Mouse (Mus musculus): ENCODE measurements around the gene Rph3a. TPM values are rescaled to one million over a fixed set of nuclear protein-coding genes. Genes with fewer than 3 reads are reported as not detected.

The Rph3a gene
- polyA plus RNA-seq, 1 experiment from 2014 or later, result 4.4 TPM

GRCm38 (mm10) chr5:121008411-121009239 lies 1.3 kb downstream of the Rph3a start:
- Histone ChIP-seq H3K27me3 (replicated peaks) (peaks cover 19% of the 10 kb centered on the region), H3K4me3 (peak overlapping the region; percentile 12), H3K36me3 (no peaks in the 10 kb centered on the region), H3K4me1 (peaks cover 18% of the 10 kb centered on the region), H3K4me2 (replicated peaks) (peak overlapping the region; percentile 59), H3K9ac (peak overlapping the region; percentile 33; the same call in 1 of the 2 replicates), H3K27ac (no peak overlapping the region), H3K9me3 (no peaks in the 10 kb centered on the region)
- WGBS, result 13% methylated on average over 15 of the region's 15 CpGs
- ATAC-seq (ENCODE audit: low FRiP score, low read depth), result no peak

- Histone ChIP-seq H3K9ac (no peak overlapping the region), H3K4me2 (replicated peaks) (no peak overlapping the region), H3K27ac (no peak overlapping the region), H3K27me3 (replicated peaks) (peaks cover 27% of the 10 kb centered on the region), H3K4me3 (no peak overlapping the region), H3K36me3 (no peaks in the 10 kb centered on the region), H3K4me1 (peaks cover 21% of the 10 kb centered on the region), H3K9me3 (no peaks in the 10 kb centered on the region)
- 75% methylated on average over 3 of the region's 3 CpGs for WGBS
- no peak for ATAC-seq (ENCODE audit: low FRiP score, low read depth)
Observed at GRCm38 (mm10) chr5:121007563-121007962, 2.3 kb downstream of the Rph3a start.

GRCm38 (mm10) chr5:121007130-121007529 lies 2.8 kb downstream of the Rph3a start:
- H3K9me3 ChIP-seq, result no peaks in the 10 kb centered on the region
- H3K27me3 ChIP-seq (replicated peaks), result peaks cover 27% of the 10 kb centered on the region
- H3K4me2 ChIP-seq (replicated peaks), result no peak overlapping the region
- WGBS, result 77% methylated on average over 8 of the region's 8 CpGs
- no peak overlapping the region for H3K27ac ChIP-seq
- peaks cover 21% of the 10 kb centered on the region for H3K4me1 ChIP-seq
- no peak overlapping the region for H3K4me3 ChIP-seq
- H3K36me3 ChIP-seq, result no peaks in the 10 kb centered on the region
- H3K9ac ChIP-seq, result no peak overlapping the region
- no peak for ATAC-seq (ENCODE audit: low FRiP score, low read depth)

- no peaks in the 10 kb centered on the region for H3K9me3 ChIP-seq
- H3K27me3 ChIP-seq (replicated peaks), result peaks cover 27% of the 10 kb centered on the region
- H3K4me1 ChIP-seq, result peaks cover 21% of the 10 kb centered on the region
- 72% methylated on average over 2 of the region's 4 CpGs for WGBS
- no peak overlapping the region for H3K27ac ChIP-seq
- no peak overlapping the region for H3K4me2 ChIP-seq (replicated peaks)
- no peak overlapping the region for H3K4me3 ChIP-seq
- no peaks in the 10 kb centered on the region for H3K36me3 ChIP-seq
- no peak overlapping the region for H3K9ac ChIP-seq
- no peak for ATAC-seq (ENCODE audit: low FRiP score, low read depth)
Observed at GRCm38 (mm10) chr5:121006176-121006575, 3.7 kb downstream of the Rph3a start.

GRCm38 (mm10) chr5:121003781-121004180 lies 6.1 kb downstream of the Rph3a start:
- Histone ChIP-seq H3K9me3 (no peaks in the 10 kb centered on the region), H3K9ac (no peak overlapping the region), H3K36me3 (no peaks in the 10 kb centered on the region), H3K4me3 (no peak overlapping the region), H3K4me2 (replicated peaks) (peak overlapping the region; percentile 44), H3K27ac (no peak overlapping the region), H3K27me3 (replicated peaks) (peaks cover 27% of the 10 kb centered on the region), H3K4me1 (peaks cover 11% of the 10 kb centered on the region; the same call in 1 of the 2 replicates)
- WGBS, result 20% methylated on average over 17 of the region's 17 CpGs
- ATAC-seq (ENCODE audit: low FRiP score, low read depth), result no peak

GRCm38 (mm10) chr5:120999573-120999972 lies 10.3 kb downstream of the Rph3a start:
- WGBS, result 39% methylated on average over 12 of the region's 12 CpGs
- Histone ChIP-seq H3K9ac (no peak overlapping the region), H3K4me2 (replicated peaks) (no peak overlapping the region), H3K4me1 (peaks cover 7% of the 10 kb centered on the region; the same call in 1 of the 2 replicates), H3K27me3 (replicated peaks) (0 out of 2 replicates have a peak, but pooled peaks cover 13% of the 10 kb centered on the region), H3K4me3 (no peak overlapping the region), H3K27ac (no peak overlapping the region), H3K9me3 (no peaks in the 10 kb centered on the region), H3K36me3 (no peaks in the 10 kb centered on the region)
- no peak for ATAC-seq (ENCODE audit: low FRiP score, low read depth)

GRCm38 (mm10) chr5:120988373-120988772 lies 21.5 kb downstream of the Rph3a start:
- Histone ChIP-seq H3K27me3 (replicated peaks) (no peaks in the 10 kb centered on the region), H3K4me3 (no peak overlapping the region), H3K27ac (no peak overlapping the region), H3K36me3 (no peaks in the 10 kb centered on the region), H3K4me1 (no peaks in the 10 kb centered on the region), H3K9me3 (no peaks in the 10 kb centered on the region), H3K4me2 (replicated peaks) (no peak overlapping the region), H3K9ac (no peak overlapping the region)
- 87% methylated on average over 3 of the region's 3 CpGs for WGBS
- ATAC-seq (ENCODE audit: low FRiP score, low read depth), result no peak

GRCm38 (mm10) chr5:120983029-120983428 lies 26.9 kb downstream of the Rph3a start:
- 90% methylated on average over 1 of the region's 1 CpGs for WGBS
- H3K27me3 ChIP-seq (replicated peaks), result no peaks in the 10 kb centered on the region
- H3K4me1 ChIP-seq, result no peaks in the 10 kb centered on the region
- H3K4me3 ChIP-seq, result no peak overlapping the region
- H3K4me2 ChIP-seq (replicated peaks), result no peak overlapping the region
- no peak overlapping the region for H3K27ac ChIP-seq
- H3K36me3 ChIP-seq, result no peaks in the 10 kb centered on the region
- no peak overlapping the region for H3K9ac ChIP-seq
- no peaks in the 10 kb centered on the region for H3K9me3 ChIP-seq
- ATAC-seq (ENCODE audit: low FRiP score, low read depth), result no peak

GRCm38 (mm10) chr5:120981211-120981610 lies 28.7 kb downstream of the Rph3a start:
- Histone ChIP-seq H3K4me2 (replicated peaks) (no peak overlapping the region), H3K9ac (no peak overlapping the region), H3K4me1 (no peaks in the 10 kb centered on the region), H3K4me3 (no peak overlapping the region), H3K9me3 (no peaks in the 10 kb centered on the region), H3K27me3 (replicated peaks) (no peaks in the 10 kb centered on the region), H3K27ac (no peak overlapping the region), H3K36me3 (no peaks in the 10 kb centered on the region)
- 95% methylated on average over 11 of the region's 11 CpGs for WGBS
- ATAC-seq (ENCODE audit: low FRiP score, low read depth), result no peak

- H3K4me3 ChIP-seq, result no peak overlapping the region
- no peaks in the 10 kb centered on the region for H3K27me3 ChIP-seq (replicated peaks)
- 91% methylated on average over 2 of the region's 2 CpGs for WGBS
Observed at GRCm38 (mm10) chr5:120980116-120980515, 29.8 kb downstream of the Rph3a start.

GRCm38 (mm10) chr5:120976138-120976537 lies 33.8 kb downstream of the Rph3a start:
- no peaks in the 10 kb centered on the region for H3K4me1 ChIP-seq
- WGBS, result 50% methylated on average over 3 of the region's 3 CpGs
- H3K27me3 ChIP-seq (replicated peaks), result no peaks in the 10 kb centered on the region
- no peak overlapping the region for H3K27ac ChIP-seq
- H3K4me3 ChIP-seq, result no peak overlapping the region
- no peaks in the 10 kb centered on the region for H3K9me3 ChIP-seq
- H3K9ac ChIP-seq, result no peak overlapping the region
- no peaks in the 10 kb centered on the region for H3K36me3 ChIP-seq
- ATAC-seq (ENCODE audit: low FRiP score, low read depth), result no peak
- H3K4me2 ChIP-seq (replicated peaks), result no peak overlapping the region

More at GRCm38 (mm10) chr5:120980116-120980515, 29.8 kb downstream of the Rph3a start:
- Histone ChIP-seq H3K9me3 (no peaks in the 10 kb centered on the region), H3K36me3 (no peaks in the 10 kb centered on the region), H3K27ac (no peak overlapping the region), H3K4me2 (replicated peaks) (no peak overlapping the region), H3K9ac (no peak overlapping the region), H3K4me1 (no peaks in the 10 kb centered on the region)
- ATAC-seq (ENCODE audit: low FRiP score, low read depth), result no peak

GRCm38 (mm10) chr5:120974522-120974921 lies 35.4 kb downstream of the Rph3a start:
- no peak overlapping the region for H3K9ac ChIP-seq
- no peaks in the 10 kb centered on the region for H3K9me3 ChIP-seq
- H3K4me2 ChIP-seq (replicated peaks), result no peak overlapping the region
- no peaks in the 10 kb centered on the region for H3K36me3 ChIP-seq
- WGBS, result 60% methylated on average over 8 of the region's 8 CpGs
- H3K4me1 ChIP-seq, result peaks cover 3% of the 10 kb centered on the region; the same call in 1 of the 2 replicates
- no peak overlapping the region for H3K4me3 ChIP-seq
- no peak overlapping the region for H3K27ac ChIP-seq
- no peaks in the 10 kb centered on the region for H3K27me3 ChIP-seq (replicated peaks)
- no peak for ATAC-seq (ENCODE audit: low FRiP score, low read depth)

- no peak overlapping the region for H3K27ac ChIP-seq
- peaks cover 3% of the 10 kb centered on the region; the same call in 1 of the 2 replicates for H3K4me1 ChIP-seq
- no peaks in the 10 kb centered on the region for H3K36me3 ChIP-seq
- H3K27me3 ChIP-seq (replicated peaks), result no peaks in the 10 kb centered on the region
- no peak overlapping the region for H3K9ac ChIP-seq
- no peak for ATAC-seq (ENCODE audit: low FRiP score, low read depth)
- H3K4me2 ChIP-seq (replicated peaks), result no peak overlapping the region
- H3K4me3 ChIP-seq, result no peak overlapping the region
- no peaks in the 10 kb centered on the region for H3K9me3 ChIP-seq
- 84% methylated on average over 6 of the region's 6 CpGs for WGBS
Observed at GRCm38 (mm10) chr5:120972278-120972677, 37.6 kb downstream of the Rph3a start.
